Mouse (Mus musculus) forebrain, embryonic 13.5 days (tissue): ENCODE results near the gene Uqcc1. TPM values are rescaled to one million over a fixed set of nuclear protein-coding genes. Genes with fewer than 3 reads are reported as not detected.

Experiments used
- ATAC-seq: fragments of 200-750 bp; cut with Nextera tagmentation; 2 replicates; pipeline ENCODE4 v1.8.0; 2017
- H3K27ac ChIP-seq: fragments of 300-500 bp; sonication (generic); 2 replicates; pipeline ENCODE4 v1.5.1; 2015; ENCODE audit warnings: inconsistent platforms, mild to moderate bottlenecking, moderate library complexity
- H3K27me3 ChIP-seq: fragments of 300-500 bp; sonication (generic); 2 replicates; pipeline ENCODE4 v1.6.1; 2015; ENCODE audit warnings: mild to moderate bottlenecking, inconsistent platforms
- H3K36me3 ChIP-seq: fragments of 300-500 bp; sonication (generic); 2 replicates; pipeline ENCODE4 v1.6.1; 2015; ENCODE audit warnings: mild to moderate bottlenecking, inconsistent platforms; ENCODE audit not compliant: poor library complexity, severe bottlenecking
- H3K4me1 ChIP-seq: fragments of 300-500 bp; sonication (generic); 2 replicates; pipeline ENCODE4 v1.6.1; 2015; ENCODE audit warnings: inconsistent platforms
- H3K4me2 ChIP-seq: fragments of 300-500 bp; sonication (generic); 2 replicates; pipeline ENCODE4 v1.6.1; 2015; ENCODE audit warnings: inconsistent platforms, mild to moderate bottlenecking, moderate library complexity
- H3K4me3 ChIP-seq: fragments of 300-500 bp; sonication (generic); 2 replicates; pipeline ENCODE4 v1.5.1; 2015; ENCODE audit warnings: mild to moderate bottlenecking, inconsistent platforms
- H3K9ac ChIP-seq: fragments of 300-500 bp; sonication (generic); 2 replicates; pipeline ENCODE4 v1.6.1; 2015; ENCODE audit warnings: mild to moderate bottlenecking, inconsistent platforms
- H3K9me3 ChIP-seq: fragments of 300-500 bp; sonication (generic); replicated peaks from 2 replicates; pipeline ENCODE4 v1.6.1; 2016; ENCODE audit warnings: inconsistent platforms
- WGBS: fragments of 180-500 bp; shearing (Covaris S2); methylation state at CpG from one replicate; pipeline ENCODE4 v1.1.7; 2015; 5-methylcytosine and 5-hydroxymethylcytosine counted together
- polyA plus RNA-seq: library from polyadenylated mRNA; unstranded; fragments of >200 nt; fragmentation: Nextera tagmentation; extraction: Ambion mirVana; gene quantifications from 2 replicates; pipeline ENCODE4 v1.2.1, GENCODE M21; 2015

Gene Uqcc1
- polyA plus RNA-seq, 1 experiment from 2014 or later: 69.9 TPM

GRCm38 (mm10) chr2:155818596-155819391 lies 111.3 kb downstream of the Uqcc1 start:
- Histone ChIP-seq H3K9ac (peak overlapping the region; percentile 84), H3K36me3 (peaks cover 51% of the 10 kb centered on the region), H3K4me3 (peak overlapping the region; percentile 52), H3K4me2 (peak overlapping the region; percentile 96), H3K4me1 (peaks cover 22% of the 10 kb centered on the region), H3K9me3 (no peaks in the 10 kb centered on the region), H3K27ac (peak overlapping the region; percentile 76), H3K27me3 (no peaks in the 10 kb centered on the region)
- peak; percentile 95 for ATAC-seq
- WGBS: 5% methylated on average over 37 of the region's 37 CpGs

GRCm38 (mm10) chr2:155817301-155818245 lies 112.5 kb downstream of the Uqcc1 start:
- ATAC-seq: no peak
- peak overlapping the region; percentile 84; the same call in 1 of the 2 replicates for H3K9ac ChIP-seq
- peak overlapping the region; percentile 52; the same call in 1 of the 2 replicates for H3K4me3 ChIP-seq
- peaks cover 22% of the 10 kb centered on the region for H3K4me1 ChIP-seq
- H3K36me3 ChIP-seq: peaks cover 39% of the 10 kb centered on the region
- no peak overlapping the region for H3K27ac ChIP-seq
- H3K27me3 ChIP-seq: no peaks in the 10 kb centered on the region
- H3K9me3 ChIP-seq: no peaks in the 10 kb centered on the region
- 85% methylated on average over 10 of the region's 10 CpGs for WGBS
- H3K4me2 ChIP-seq: peak overlapping the region; percentile 96

- peaks cover 22% of the 10 kb centered on the region for H3K4me1 ChIP-seq
- H3K27me3 ChIP-seq: no peaks in the 10 kb centered on the region
- peaks cover 26% of the 10 kb centered on the region for H3K36me3 ChIP-seq
- H3K4me2 ChIP-seq: no peak overlapping the region
- no peak for ATAC-seq
- no peak overlapping the region for H3K27ac ChIP-seq
- no peak overlapping the region for H3K9ac ChIP-seq
- 91% methylated on average over 1 of the region's 1 CpGs for WGBS
- no peaks in the 10 kb centered on the region for H3K9me3 ChIP-seq
- no peak overlapping the region for H3K4me3 ChIP-seq
Measured at GRCm38 (mm10) chr2:155816179-155816578, 113.9 kb downstream of the Uqcc1 start.

DNA sequence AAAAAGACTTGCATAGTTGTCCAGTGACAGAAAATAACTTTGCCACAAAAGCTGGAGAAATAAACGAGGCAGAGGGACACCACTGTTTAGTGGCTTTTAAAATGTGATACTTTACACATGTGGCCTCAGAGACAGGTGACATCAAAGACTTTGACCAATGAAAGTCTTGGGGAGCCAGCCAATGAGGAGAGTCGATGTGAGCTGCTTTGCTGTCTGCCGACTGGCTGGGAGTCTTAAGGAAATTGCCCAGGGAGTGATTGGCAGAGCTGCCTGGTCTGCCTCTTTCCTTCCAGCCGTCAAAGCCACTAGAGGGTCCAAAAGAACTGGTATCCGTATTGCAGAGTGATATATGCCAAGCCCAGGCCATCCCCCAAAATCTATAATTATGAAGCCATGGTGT lies 115.3 kb downstream of the Uqcc1 start:
- H3K36me3 ChIP-seq: peaks cover 19% of the 10 kb centered on the region
- H3K9me3 ChIP-seq: no peaks in the 10 kb centered on the region
- no peak overlapping the region for H3K27ac ChIP-seq
- no peak overlapping the region for H3K4me3 ChIP-seq
- H3K4me2 ChIP-seq: no peak overlapping the region
- H3K27me3 ChIP-seq: no peaks in the 10 kb centered on the region
- H3K4me1 ChIP-seq: peaks cover 22% of the 10 kb centered on the region
- no peak for ATAC-seq
- H3K9ac ChIP-seq: no peak overlapping the region
- 38% methylated on average over 5 of the region's 5 CpGs for WGBS

DNA sequence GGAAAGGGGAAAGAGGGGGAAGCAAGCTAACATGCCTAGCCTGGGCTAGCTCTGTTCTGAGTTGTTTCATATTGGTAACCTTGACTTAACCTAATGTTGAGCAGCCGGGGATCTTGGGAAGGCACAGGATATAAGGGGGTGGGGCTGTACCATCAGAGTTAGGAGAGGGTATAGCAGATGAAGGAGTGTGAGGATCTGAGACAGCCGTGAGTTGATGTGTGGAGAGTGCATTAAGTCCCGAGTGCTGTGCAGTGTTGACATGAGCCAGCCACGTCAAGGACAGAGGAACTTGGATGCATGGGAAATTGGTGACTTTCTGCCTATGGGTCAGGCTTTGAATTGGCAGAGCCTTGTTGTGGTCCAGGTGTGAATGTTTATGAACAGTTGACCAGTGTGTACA lies 117.5 kb downstream of the Uqcc1 start:
- WGBS: 80% methylated on average over 4 of the region's 4 CpGs
- Histone ChIP-seq H3K9me3 (no peaks in the 10 kb centered on the region), H3K36me3 (peaks cover 12% of the 10 kb centered on the region; the same call in 1 of the 2 replicates), H3K4me3 (no peak overlapping the region), H3K27ac (no peak overlapping the region), H3K4me1 (peaks cover under 1% of the 10 kb centered on the region; the same call in 1 of the 2 replicates), H3K4me2 (no peak overlapping the region), H3K27me3 (no peaks in the 10 kb centered on the region), H3K9ac (no peak overlapping the region)
- no peak for ATAC-seq

DNA sequence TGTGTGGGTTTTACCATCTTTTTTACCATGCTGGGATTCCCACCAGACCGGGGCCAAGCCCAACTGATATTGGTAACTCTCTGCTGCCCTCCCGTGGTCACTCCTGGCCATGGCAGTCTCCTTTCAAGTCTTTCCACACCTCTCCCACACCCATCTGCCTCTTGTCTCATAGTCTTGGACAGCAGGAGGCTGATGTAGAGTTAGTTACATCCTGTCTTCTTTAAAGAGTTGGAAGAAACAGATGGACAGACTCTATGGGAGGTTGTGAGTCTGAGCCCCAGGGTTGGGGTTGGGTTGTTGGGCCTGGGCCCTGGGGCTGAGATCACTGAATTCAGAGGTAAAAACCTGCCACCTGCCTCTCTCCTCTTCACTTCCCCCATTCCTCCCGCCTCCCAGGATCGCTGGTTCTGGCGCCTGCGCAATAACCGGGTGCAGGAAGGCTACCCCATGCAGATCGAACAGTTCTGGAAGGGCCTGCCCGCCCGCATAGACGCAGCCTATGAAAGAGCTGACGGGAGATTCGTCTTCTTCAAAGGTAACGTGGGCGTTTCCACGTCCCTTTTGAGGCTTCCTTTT lies 118.2 kb downstream of the Uqcc1 start:
- Histone ChIP-seq H3K4me3 (no peak overlapping the region), H3K9me3 (no peaks in the 10 kb centered on the region), H3K4me1 (no peaks in the 10 kb centered on the region), H3K9ac (no peak overlapping the region), H3K4me2 (no peak overlapping the region), H3K27me3 (no peaks in the 10 kb centered on the region), H3K36me3 (peaks cover 12% of the 10 kb centered on the region; the same call in 1 of the 2 replicates), H3K27ac (no peak overlapping the region)
- WGBS: 36% methylated on average over 16 of the region's 16 CpGs
- peak; percentile 14; the same call in 1 of the 2 replicates for ATAC-seq

GRCm38 (mm10) chr2:155809620-155810019 lies 120.5 kb downstream of the Uqcc1 start:
- ATAC-seq: no peak
- Histone ChIP-seq H3K27me3 (no peaks in the 10 kb centered on the region), H3K36me3 (0 out of 2 replicates have a peak, but pooled peaks cover 6% of the 10 kb centered on the region), H3K4me1 (peaks cover 6% of the 10 kb centered on the region; the same call in 1 of the 2 replicates), H3K4me2 (no peak overlapping the region), H3K27ac (no peak overlapping the region), H3K9me3 (no peaks in the 10 kb centered on the region), H3K4me3 (no peak overlapping the region), H3K9ac (no peak overlapping the region)
- 94% methylated on average over 4 of the region's 4 CpGs for WGBS

DNA sequence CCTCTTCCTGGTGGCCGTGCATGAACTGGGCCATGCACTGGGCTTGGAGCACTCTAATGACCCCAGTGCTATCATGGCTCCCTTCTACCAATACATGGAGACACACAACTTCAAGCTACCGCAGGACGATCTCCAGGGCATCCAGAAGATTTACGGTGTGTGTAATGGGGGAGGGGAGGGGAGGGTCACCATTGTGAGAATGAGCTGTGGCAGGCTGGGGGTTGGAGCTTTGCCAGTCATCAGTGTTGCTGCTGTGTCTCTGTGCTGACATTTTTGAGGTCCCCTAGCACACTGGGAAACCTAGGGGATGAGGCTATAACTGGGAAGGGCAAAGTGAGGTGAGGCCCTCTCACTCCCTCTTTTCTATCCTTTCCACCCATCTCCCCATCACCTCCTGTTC lies 122.7 kb downstream of the Uqcc1 start:
- Histone ChIP-seq H3K4me3 (no peak overlapping the region), H3K4me1 (peaks cover 6% of the 10 kb centered on the region; the same call in 1 of the 2 replicates), H3K27ac (no peak overlapping the region), H3K9me3 (no peaks in the 10 kb centered on the region), H3K36me3 (0 out of 2 replicates have a peak, but pooled peaks cover 6% of the 10 kb centered on the region), H3K9ac (no peak overlapping the region), H3K27me3 (no peaks in the 10 kb centered on the region), H3K4me2 (no peak overlapping the region)
- ATAC-seq: no peak
- 92% methylated on average over 4 of the region's 4 CpGs for WGBS

DNA sequence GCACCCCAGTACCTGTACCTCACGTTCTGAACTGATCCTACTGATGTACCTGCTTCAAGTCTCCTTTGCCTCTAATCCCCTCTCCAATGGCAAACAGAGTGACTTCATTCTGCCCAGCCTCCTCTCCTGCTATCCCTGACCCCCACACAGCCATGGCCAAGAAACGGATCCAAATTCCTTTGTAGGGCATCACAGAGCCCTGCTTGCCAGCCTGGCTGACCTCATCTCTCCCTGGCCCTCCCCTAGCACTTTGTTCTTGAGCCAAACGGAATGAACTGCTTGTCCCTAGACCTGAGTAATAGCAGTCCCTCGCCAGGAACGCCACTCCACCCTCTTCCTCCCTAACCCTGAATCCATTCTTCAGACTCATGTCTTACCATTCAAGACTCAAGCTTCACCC lies 123.6 kb downstream of the Uqcc1 start:
- 68% methylated on average over 5 of the region's 5 CpGs for WGBS
- no peak overlapping the region for H3K27ac ChIP-seq
- 0 out of 2 replicates have a peak, but pooled peaks cover 6% of the 10 kb centered on the region for H3K36me3 ChIP-seq
- H3K4me1 ChIP-seq: peaks cover 6% of the 10 kb centered on the region; the same call in 1 of the 2 replicates
- ATAC-seq: no peak
- H3K4me3 ChIP-seq: no peak overlapping the region
- no peaks in the 10 kb centered on the region for H3K27me3 ChIP-seq
- no peaks in the 10 kb centered on the region for H3K9me3 ChIP-seq
- H3K4me2 ChIP-seq: no peak overlapping the region
- no peak overlapping the region for H3K9ac ChIP-seq

GRCm38 (mm10) chr2:155805925-155806255 lies 124.2 kb downstream of the Uqcc1 start:
- Histone ChIP-seq H3K27me3 (no peaks in the 10 kb centered on the region), H3K4me2 (no peak overlapping the region), H3K9me3 (no peaks in the 10 kb centered on the region), H3K36me3 (0 out of 2 replicates have a peak, but pooled peaks cover 11% of the 10 kb centered on the region), H3K4me3 (no peak overlapping the region), H3K4me1 (peaks cover 6% of the 10 kb centered on the region; the same call in 1 of the 2 replicates), H3K9ac (no peak overlapping the region), H3K27ac (no peak overlapping the region)
- no peak for ATAC-seq
- WGBS: 89% methylated on average over 6 of the region's 6 CpGs

DNA sequence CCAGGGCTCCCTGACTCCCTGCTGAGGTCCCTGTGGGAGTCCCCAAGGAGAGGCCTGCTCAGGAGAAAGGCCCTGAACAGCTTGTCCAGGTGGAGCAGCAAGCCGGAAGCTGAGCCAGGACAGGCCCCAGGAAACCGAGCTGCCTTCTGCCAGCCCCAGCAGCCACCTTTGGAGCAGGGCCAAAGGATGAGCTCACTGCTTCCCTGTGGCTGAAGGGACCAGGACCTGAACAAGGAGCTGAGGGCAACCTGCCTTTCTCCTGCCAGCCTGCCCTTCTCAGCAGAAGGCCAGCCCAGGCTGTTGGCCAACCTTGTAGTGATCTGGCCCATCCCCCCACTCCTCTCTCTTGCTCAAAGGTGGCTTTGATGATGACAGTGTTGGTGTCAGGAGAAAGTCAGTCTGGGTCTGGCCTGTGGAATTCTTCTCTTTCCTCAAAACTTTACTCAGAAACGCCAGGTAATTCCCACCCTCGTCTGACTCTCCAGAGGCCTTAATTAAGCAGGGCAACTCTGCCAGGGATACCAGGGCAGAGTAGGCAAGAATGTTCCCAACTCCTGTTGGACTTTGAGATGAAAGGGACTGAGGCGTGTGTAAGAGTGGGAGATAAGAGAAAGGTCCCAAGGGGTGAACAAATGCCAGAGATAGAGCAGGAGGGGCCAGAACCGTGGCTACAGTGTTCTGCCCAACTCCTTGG lies 124.7 kb downstream of the Uqcc1 start:
- 0 out of 2 replicates have a peak, but pooled peaks cover 14% of the 10 kb centered on the region for H3K36me3 ChIP-seq
- no peak for ATAC-seq
- H3K4me3 ChIP-seq: no peak overlapping the region
- H3K27me3 ChIP-seq: no peaks in the 10 kb centered on the region
- no peak overlapping the region for H3K4me2 ChIP-seq
- H3K27ac ChIP-seq: no peak overlapping the region
- WGBS: 53% methylated on average over 6 of the region's 6 CpGs
- H3K9me3 ChIP-seq: no peaks in the 10 kb centered on the region
- H3K4me1 ChIP-seq: peaks cover 6% of the 10 kb centered on the region; the same call in 1 of the 2 replicates
- no peak overlapping the region for H3K9ac ChIP-seq
